Mouse (Mus musculus) urinary bladder, postnatal 25 days (tissue): ENCODE data around the gene Mrpl52.

ENCODE experiments used
- DNase-seq: peaks from one replicate; pipeline ENCODE4 v3.0.0; 2022; ENCODE audit warnings: low spot score

Gene Mrpl52

GRCm38 (mm10) chr14:54426689-54427398 lies at the start of gene Mrpl52:
Mrpl52 (plus strand) TSS chr14:54426909.
- DNase-seq: peak; percentile 92

GRCm38 (mm10) chr14:54377166-54377565 lies 49.5 kb upstream of the Mrpl52 start:
- DNase-seq: no peak

GRCm38 (mm10) chr14:54379571-54379970 lies 47.1 kb upstream of the Mrpl52 start:
- DNase-seq: no peak

GRCm38 (mm10) chr14:54380616-54381015 lies 46.1 kb upstream of the Mrpl52 start:
- DNase-seq: no peak

DNA sequence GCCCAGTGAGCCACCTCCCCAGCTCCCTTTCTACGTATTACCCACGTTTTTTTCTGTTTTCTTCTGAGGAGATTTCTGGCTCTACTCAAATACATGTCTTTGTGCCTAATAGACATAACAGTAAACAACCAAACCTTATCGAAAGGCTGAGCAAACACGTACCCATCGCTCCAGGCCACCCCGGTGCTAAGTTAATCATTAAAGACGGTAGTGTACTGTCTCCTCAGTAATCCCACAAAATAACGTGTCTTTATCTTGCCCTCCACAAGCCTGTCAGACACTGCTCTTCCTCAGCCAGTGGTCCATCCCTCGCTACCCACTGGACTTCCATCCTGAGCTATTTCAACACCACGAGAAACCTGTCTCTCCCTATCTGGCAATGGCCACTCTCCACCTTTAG lies 44.9 kb upstream of the Mrpl52 start:
- no peak for DNase-seq

GRCm38 (mm10) chr14:54382641-54383040 lies 44.1 kb upstream of the Mrpl52 start:
- DNase-seq: no peak

- DNase-seq: no peak
Observed at GRCm38 (mm10) chr14:54383355-54383771, 43.3 kb upstream of the Mrpl52 start.

- DNase-seq: no peak
Observed at GRCm38 (mm10) chr14:54384396-54384795, 42.3 kb upstream of the Mrpl52 start.

DNA sequence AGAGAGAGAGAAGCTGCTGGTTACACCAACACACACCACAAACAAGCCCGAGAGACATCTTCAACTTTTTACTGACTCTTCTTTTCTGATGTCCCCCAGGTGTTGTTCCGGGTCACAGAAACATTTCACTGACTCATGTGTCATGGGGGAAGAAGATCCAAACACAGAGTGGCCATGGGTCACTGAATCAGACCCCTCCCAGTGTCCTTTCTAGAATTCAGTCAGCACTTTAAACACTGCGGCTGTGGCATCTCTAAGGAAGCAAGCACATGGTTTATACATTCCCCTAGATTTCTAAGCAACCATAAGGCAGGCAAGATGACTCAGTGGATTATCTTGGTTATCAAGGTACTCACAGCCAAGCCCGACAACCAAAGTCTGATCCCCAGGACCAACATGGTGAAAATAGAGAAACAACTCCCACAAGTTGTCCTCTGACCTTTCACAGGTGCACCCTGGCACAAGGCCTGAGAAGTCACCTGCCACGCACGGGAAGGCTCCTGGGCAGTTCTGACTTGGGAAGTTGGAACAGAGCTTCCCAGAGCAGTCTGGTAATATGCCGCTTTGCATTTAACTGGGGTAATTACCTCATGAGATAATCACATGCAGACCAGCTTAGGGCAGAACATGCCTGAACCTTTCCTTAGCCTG lies 40.6 kb upstream of the Mrpl52 start:
- no peak for DNase-seq

DNA sequence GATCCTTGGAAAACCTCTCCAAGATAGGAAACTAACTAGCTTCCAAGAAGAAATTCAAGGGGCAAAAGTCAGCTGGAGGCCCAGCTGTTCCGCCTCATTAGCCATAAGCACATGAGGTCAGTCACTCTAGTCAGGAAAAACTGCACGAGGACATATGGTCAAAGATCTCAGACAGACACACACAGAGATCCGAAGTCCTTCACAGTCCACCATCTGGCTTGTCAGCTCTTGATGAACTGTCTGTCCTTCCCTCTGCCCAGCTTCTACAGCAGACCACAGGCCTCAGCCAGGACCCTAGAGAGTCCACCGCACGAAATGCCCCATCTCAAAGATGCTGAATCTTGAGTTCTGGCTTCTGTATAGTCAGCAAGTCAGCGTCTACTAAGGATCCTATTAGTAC lies 39.2 kb upstream of the Mrpl52 start:
- DNase-seq: no peak

DNA sequence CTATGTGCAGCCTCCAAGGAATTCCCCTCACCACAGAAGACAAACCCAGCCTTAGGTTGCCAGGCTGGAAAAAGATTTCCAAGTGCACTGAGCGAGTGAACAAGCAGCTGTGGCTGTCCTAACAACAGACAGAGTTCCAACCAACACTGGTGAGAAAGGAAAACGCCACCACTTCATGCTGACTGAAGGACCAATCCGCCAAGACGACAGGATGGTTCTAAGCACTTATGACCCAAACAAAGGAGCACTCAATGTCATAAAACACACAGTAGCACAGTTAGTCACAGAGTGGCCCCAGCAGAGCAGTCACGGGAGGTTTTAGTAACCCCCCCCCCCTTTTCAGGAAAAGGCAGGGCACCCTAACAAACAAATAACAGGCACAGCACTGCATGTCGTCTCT lies 35.9 kb upstream of the Mrpl52 start:
- DNase-seq: no peak

DNA sequence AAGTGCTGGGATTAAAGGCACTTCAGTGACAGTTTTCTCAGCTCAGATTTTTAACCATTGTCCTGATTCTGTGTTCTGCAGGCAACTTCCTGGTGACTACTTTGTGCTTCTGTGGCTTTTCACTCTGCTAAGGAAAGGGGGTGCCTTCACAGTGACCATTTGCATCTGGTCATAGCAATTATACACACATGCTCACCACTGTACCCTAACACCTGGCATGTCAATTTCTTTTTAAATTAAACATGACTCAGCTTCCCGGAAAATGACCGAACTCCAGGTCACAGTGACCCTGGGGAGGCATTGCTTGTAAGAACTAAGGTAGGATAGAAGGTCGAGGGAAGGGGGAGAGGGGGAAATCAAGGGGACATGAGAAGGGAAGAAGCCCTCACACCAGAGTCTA lies 32.9 kb upstream of the Mrpl52 start:
- DNase-seq: no peak

GRCm38 (mm10) chr14:54394309-54394708 lies 32.4 kb upstream of the Mrpl52 start:
- DNase-seq: no peak

DNA sequence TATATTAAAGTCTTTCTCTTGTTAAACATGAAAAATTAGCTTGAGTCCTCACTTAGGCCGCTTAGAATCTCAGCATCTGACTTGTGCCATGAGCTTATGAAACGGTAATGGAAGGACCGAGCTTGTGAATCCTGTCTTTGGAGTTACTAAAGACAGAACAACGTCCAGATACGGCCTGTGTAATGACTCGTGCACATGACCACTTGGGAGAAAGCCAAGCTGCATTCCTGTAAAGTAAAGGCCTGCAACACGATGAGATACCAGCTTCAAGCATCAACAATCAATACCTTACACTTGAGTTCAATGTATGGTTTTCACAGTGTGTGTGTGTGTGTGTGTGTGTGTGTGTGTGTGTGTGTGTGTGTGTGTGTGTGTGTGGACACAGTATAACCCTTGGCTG lies 30.0 kb upstream of the Mrpl52 start:
- DNase-seq: no peak

DNA sequence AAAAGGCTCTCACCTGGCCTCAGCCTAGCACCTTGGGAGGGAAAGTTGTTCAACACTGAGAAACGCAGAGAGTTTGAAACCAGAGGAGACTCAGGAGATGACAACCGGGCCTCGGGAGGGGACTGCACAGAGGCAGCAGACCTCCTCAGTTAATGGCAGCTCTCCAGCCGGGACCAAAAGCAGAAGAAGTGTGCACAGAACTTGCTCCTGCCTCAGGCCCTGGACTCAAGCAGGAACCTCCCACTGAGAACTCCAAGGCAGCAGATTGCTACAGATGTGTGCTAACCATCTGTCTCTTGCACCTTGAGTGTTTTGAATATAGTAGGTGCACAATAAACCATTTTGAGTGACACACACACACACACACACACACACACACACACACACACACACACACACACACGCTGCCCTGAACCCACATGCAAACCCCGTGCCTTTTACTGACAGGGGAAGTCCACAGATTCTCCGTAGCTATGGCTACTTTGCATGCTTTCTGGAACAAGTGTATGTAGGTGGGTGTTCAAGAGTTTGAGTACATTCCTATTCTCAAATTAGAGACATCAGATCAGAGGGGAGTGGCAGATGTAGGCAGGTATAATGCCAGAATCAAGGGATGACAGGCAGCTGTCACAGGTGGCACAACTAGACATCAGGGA lies 28.7 kb upstream of the Mrpl52 start:
- no peak for DNase-seq

DNA sequence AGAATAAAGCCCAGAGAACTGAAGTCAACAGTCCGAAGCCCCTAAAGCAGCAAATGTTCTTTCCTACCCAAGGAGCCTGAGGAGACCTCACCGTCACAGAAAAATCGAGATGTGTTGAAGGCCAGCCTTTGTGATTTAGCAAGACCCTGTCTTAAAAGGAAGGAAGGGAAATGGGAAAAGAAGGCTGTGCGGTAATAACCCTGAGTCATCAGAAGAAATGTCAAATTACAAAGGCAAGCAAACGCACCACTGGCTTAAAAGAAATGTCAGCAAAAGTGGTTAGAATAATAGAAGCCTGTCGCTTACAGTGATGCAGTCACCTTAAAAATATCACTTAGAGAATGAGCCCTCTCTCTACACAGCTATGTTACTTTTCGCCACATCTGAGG lies 28.2 kb upstream of the Mrpl52 start:
- no peak for DNase-seq

GRCm38 (mm10) chr14:54398921-54399382 lies 27.8 kb upstream of the Mrpl52 start:
- DNase-seq: no peak

DNA sequence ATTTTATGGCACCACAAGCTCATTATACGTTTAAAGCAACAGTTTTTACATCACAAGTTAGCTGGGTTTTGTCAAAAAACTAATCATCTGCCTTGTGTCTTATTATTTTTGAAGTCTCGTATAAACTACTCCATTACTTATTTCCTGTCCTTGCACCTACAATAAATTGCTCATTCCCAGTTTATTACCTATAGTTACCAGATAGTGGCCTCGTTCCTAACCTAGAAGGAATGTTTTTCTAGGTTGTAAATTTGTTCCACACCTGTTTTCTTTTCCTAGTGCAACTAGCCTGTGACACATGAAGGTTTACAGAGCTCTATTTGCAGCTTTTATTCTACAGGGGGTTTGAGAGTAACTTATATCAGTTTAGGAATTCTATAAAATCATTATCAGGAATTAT lies 25.0 kb upstream of the Mrpl52 start:
- DNase-seq: no peak

DNA sequence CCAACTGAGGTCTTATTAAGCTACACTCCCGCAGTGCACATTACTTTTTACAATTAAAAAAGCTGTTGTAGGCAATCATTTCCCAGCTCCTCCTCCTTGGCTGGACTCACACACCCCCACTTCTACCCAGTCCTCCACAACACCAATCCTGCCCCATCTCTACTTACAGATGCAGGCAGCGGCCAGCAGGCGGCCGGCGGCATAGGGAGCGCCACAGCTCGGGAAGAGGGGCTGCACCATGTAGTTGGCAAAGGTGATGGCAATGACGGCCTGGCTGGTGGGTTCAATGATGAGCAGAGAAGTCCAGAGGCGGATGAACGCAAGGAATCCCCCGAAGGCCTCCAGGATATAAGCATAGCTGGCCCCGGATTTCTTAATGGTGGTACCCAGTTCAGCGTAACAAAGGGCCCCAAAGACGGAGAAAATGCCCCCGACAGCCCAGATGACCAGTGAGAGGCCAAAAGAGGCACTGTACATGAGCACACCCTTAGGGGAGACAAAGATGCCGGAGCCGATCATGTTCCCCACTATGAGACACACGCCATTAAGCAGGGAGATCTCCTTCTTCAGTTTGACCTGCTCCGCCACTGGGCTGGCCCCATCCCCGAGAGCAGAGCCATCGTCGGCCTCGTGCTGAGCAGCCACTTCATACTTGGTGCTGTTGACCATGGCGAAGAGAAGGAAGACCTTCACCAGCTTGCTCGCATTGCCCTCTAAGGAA lies 18.2 kb upstream of the Mrpl52 start:
- DNase-seq: no peak

- no peak for DNase-seq
Observed at GRCm38 (mm10) chr14:54409057-54409645, 17.6 kb upstream of the Mrpl52 start.

GRCm38 (mm10) chr14:54409980-54410810 lies 16.5 kb upstream of the Mrpl52 start:
- DNase-seq: no peak
